Mouse (Mus musculus) cerebellum, adult 2 months (tissue): ENCODE measurements around the gene Siah3. TPM values are rescaled to one million over a fixed set of nuclear protein-coding genes. Genes with fewer than 3 reads are reported as not detected.
A peak's percentile ranks its signal among the peaks of the same experiment; 100 is the strongest.

ENCODE experiments used
- DNase-seq, 2 experiments: peaks; one replicate each; pipeline ENCODE4 v3.0.0; 2021
- H3K27ac ChIP-seq: fragments of 200-500 bp; 2 replicates; pipeline ENCODE4 v1.5.1; 2012; ENCODE audit warnings: low read length, control low read depth, inconsistent platforms; ENCODE audit not compliant: insufficient read depth
- H3K27me3 ChIP-seq: fragments of 200-500 bp; 2 replicates; pipeline ENCODE4 v1.6.1; 2012; ENCODE audit warnings: inconsistent platforms, mild to moderate bottlenecking, low read length, moderate library complexity; ENCODE audit not compliant: control insufficient read depth, insufficient read depth
- H3K4me1 ChIP-seq: fragments of 200-500 bp; 2 replicates; pipeline ENCODE4 v1.6.1; 2011; ENCODE audit warnings: low read length; ENCODE audit not compliant: control insufficient read depth, insufficient read depth
- H3K4me3 ChIP-seq: fragments of 200-500 bp; replicated peaks from 2 replicates; pipeline ENCODE3; 2011; ENCODE audit warnings: mild to moderate bottlenecking, low read depth, low read length, control low read depth; ENCODE audit not compliant: insufficient read depth
- CTCF ChIP-seq: fragments of 200-500 bp; IDR thresholded peaks from 2 replicates; pipeline ENCODE4 v1.5.1; 2011; ENCODE audit warnings: low read depth, mild to moderate bottlenecking, control low read depth, low read length, moderate library complexity, borderline replicate concordance; ENCODE audit not compliant: insufficient read depth
- POLR2A ChIP-seq: fragments of 200-500 bp; IDR thresholded peaks from 2 replicates; pipeline ENCODE4 v1.6.1; 2011; ENCODE audit warnings: low read length, control low read depth, borderline replicate concordance; ENCODE audit not compliant: insufficient read depth
- WGBS: fragments of 180-500 bp; shearing (Covaris S2); methylation state at CpG from one replicate; pipeline ENCODE4 v1.1.7; 2018; 5-methylcytosine and 5-hydroxymethylcytosine counted together
- polyA plus RNA-seq: library from polyadenylated mRNA; depleted of rRNA; stranded (reverse); fragments of >200 nt; gene quantifications from 2 replicates; pipeline ENCODE4 v1.2.3, GENCODE M21; 2012; rRNA removed

Siah3 gene
- 5.4 and 5.8 TPM in 2 replicates for polyA plus RNA-seq

GRCm38 (mm10) chr14:75455743-75456421 lies at the start of gene Siah3:
Gene Siah3, plus strand, starts transcription at chr14:75455982.
- no peak for TF ChIP-seq CTCF
- DNase-seq = peak; percentile 52 to 57
- peaks cover 6% of the 10 kb centered on the region for H3K4me1 ChIP-seq
- H3K27ac ChIP-seq = no peak within 1 kb of the TSS
- H3K4me3 ChIP-seq = peak within 1 kb of the TSS; percentile 78
- whole genome bisulfite sequencing = under 1% methylated on average over 18 of the region's 18 CpGs
- no peaks in the 10 kb centered on the region for H3K27me3 ChIP-seq

GRCm38 (mm10) chr14:75409772-75410171 lies 46.0 kb upstream of the Siah3 start:
- Histone ChIP-seq H3K27me3 (no peaks in the 10 kb centered on the region; the same call in 1 of the 2 replicates), H3K4me1 (no peaks in the 10 kb centered on the region), H3K27ac (no peak overlapping the region), H3K4me3 (no peak overlapping the region)
- no peak for DNase-seq
- TF ChIP-seq POLR2A = no peak
- TF ChIP-seq CTCF = no peak
- WGBS = 86% methylated on average over 3 of the region's 3 CpGs

GRCm38 (mm10) chr14:75410392-75410791 lies 45.4 kb upstream of the Siah3 start:
- Histone ChIP-seq H3K4me3 (no peak overlapping the region), H3K4me1 (no peaks in the 10 kb centered on the region), H3K27me3 (no peaks in the 10 kb centered on the region; the same call in 1 of the 2 replicates), H3K27ac (no peak overlapping the region)
- DNase-seq = no peak
- no peak for TF ChIP-seq CTCF
- TF ChIP-seq POLR2A = no peak
- WGBS = 60% methylated on average over 4 of the region's 4 CpGs

GRCm38 (mm10) chr14:75418721-75419120 lies 37.1 kb upstream of the Siah3 start:
- H3K27ac ChIP-seq = no peak overlapping the region
- no peaks in the 10 kb centered on the region for H3K4me1 ChIP-seq
- no peak overlapping the region for H3K4me3 ChIP-seq
- TF ChIP-seq POLR2A (no peak), CTCF (no peak)
- no peak for DNase-seq
- no peaks in the 10 kb centered on the region for H3K27me3 ChIP-seq
- 89% methylated on average over 3 of the region's 3 CpGs for WGBS

GRCm38 (mm10) chr14:75419876-75420275 lies 35.9 kb upstream of the Siah3 start:
- WGBS = 68% methylated on average over 7 of the region's 7 CpGs
- DNase-seq = no peak
- TF ChIP-seq POLR2A = no peak
- no peak for TF ChIP-seq CTCF
- Histone ChIP-seq H3K27me3 (no peaks in the 10 kb centered on the region), H3K27ac (no peak overlapping the region), H3K4me1 (no peaks in the 10 kb centered on the region), H3K4me3 (no peak overlapping the region)

GRCm38 (mm10) chr14:75420811-75421210 lies 35.0 kb upstream of the Siah3 start:
- 53% methylated on average over 6 of the region's 6 CpGs for WGBS

GRCm38 (mm10) chr14:75431173-75431786 lies 24.5 kb upstream of the Siah3 start:
- Histone ChIP-seq H3K27ac (no peak overlapping the region), H3K27me3 (no peaks in the 10 kb centered on the region), H3K4me3 (no peak overlapping the region), H3K4me1 (no peaks in the 10 kb centered on the region)
- DNase-seq = no peak
- WGBS = 75% methylated on average over 8 of the region's 8 CpGs
- TF ChIP-seq POLR2A (no peak), CTCF (no peak)

More at GRCm38 (mm10) chr14:75420811-75421210, 35.0 kb upstream of the Siah3 start:
- H3K27ac ChIP-seq = no peak overlapping the region
- no peaks in the 10 kb centered on the region for H3K4me1 ChIP-seq
- DNase-seq = no peak
- no peak overlapping the region for H3K4me3 ChIP-seq
- TF ChIP-seq POLR2A (no peak), CTCF (no peak)
- H3K27me3 ChIP-seq = no peaks in the 10 kb centered on the region

- Histone ChIP-seq H3K4me1 (no peaks in the 10 kb centered on the region), H3K27me3 (no peaks in the 10 kb centered on the region), H3K27ac (no peak overlapping the region), H3K4me3 (no peak overlapping the region)
- no peak for TF ChIP-seq CTCF
- TF ChIP-seq POLR2A = no peak
- no peak for DNase-seq
- 26% methylated on average over 10 of the region's 10 CpGs for WGBS
These were observed 22.9 kb upstream of the Siah3 start for GRCm38 (mm10) chr14:75432850-75433249.
